Mouse (Mus musculus) heart, embryonic 16.5 days (tissue): ENCODE results near the gene Ssty1. TPM values are rescaled to one million over a fixed set of nuclear protein-coding genes. Genes with fewer than 3 reads are reported as not detected.
"Not testable (repeated sequence)": the region's sequence is repeated elsewhere in the genome, so short reads cannot be mapped to it uniquely, and the experiment has no call there.

Source experiments
- ATAC-seq: fragments of 200-750 bp; cut with Nextera tagmentation; replicated peaks from 2 replicates; pipeline ENCODE4 v1.8.0; 2017; ENCODE audit warnings: moderate number of reproducible peaks; ENCODE audit not compliant: insufficient read depth, low FRiP score; ENCODE audit errors: extremely low read depth
- H3K27ac ChIP-seq: fragments of 300-500 bp; sonication (generic); 2 replicates; pipeline ENCODE4 v1.5.1; 2014; ENCODE audit warnings: mild to moderate bottlenecking, low read length, control low read depth, moderate library complexity
- H3K27me3 ChIP-seq: fragments of 300-500 bp; sonication (generic); 2 replicates; pipeline ENCODE4 v1.6.1; 2014; ENCODE audit warnings: low read length, mixed read lengths; ENCODE audit not compliant: control insufficient read depth, insufficient read depth
- H3K36me3 ChIP-seq: fragments of 300-500 bp; sonication (generic); 2 replicates; pipeline ENCODE4 v1.6.1; 2014; ENCODE audit not compliant: control insufficient read depth, insufficient read depth
- H3K4me1 ChIP-seq: fragments of 300-500 bp; sonication (generic); 2 replicates; pipeline ENCODE4 v1.6.1; 2014; ENCODE audit warnings: low read length, mixed read lengths; ENCODE audit not compliant: control insufficient read depth, insufficient read depth
- H3K4me2 ChIP-seq: fragments of 300-500 bp; sonication (generic); 2 replicates; pipeline ENCODE4 v1.6.1; 2014; ENCODE audit warnings: low read depth, mild to moderate bottlenecking, control low read depth, low read length
- H3K4me3 ChIP-seq: fragments of 300-500 bp; sonication (generic); 2 replicates; pipeline ENCODE4 v1.5.1; 2014; ENCODE audit warnings: mild to moderate bottlenecking, control low read depth, low read length
- H3K9ac ChIP-seq: fragments of 300-500 bp; sonication (generic); 2 replicates; pipeline ENCODE4 v1.6.1; 2014; ENCODE audit warnings: low read length, control low read depth
- H3K9me3 ChIP-seq: fragments of 300-500 bp; sonication (generic); replicated peaks from 2 replicates; pipeline ENCODE4 v1.6.1; 2016; ENCODE audit warnings: low read length; ENCODE audit not compliant: control insufficient read depth
- WGBS: fragments of 180-500 bp; shearing (Covaris S2); extraction: QIAGEN DNeasy Blood & Tissue Kit; methylation state at CpG from one replicate; pipeline ENCODE4 v1.1.7; 2014; 5-methylcytosine and 5-hydroxymethylcytosine counted together
- polyA plus RNA-seq: library from polyadenylated mRNA; unstranded; fragments of >200 nt; fragmentation: Nextera tagmentation; extraction: Ambion mirVana; gene quantifications from 2 replicates; pipeline ENCODE4 v1.2.1, GENCODE M21; 2015

Ssty1 gene
- not detected in 2 replicates for polyA plus RNA-seq

- H3K4me1 ChIP-seq, H3K36me3 ChIP-seq, H3K27me3 ChIP-seq, H3K4me3 ChIP-seq, ATAC-seq, H3K9me3 ChIP-seq, H3K4me2 ChIP-seq, H3K27ac ChIP-seq, H3K9ac ChIP-seq: not testable (repeated sequence)
These were observed at the start of gene Ssty1 for GRCm38 (mm10) chrY:18088816-18089215. Gene Ssty1, plus strand, starts transcription at chrY:18089116.

- not testable (repeated sequence) for H3K27ac ChIP-seq, H3K4me3 ChIP-seq, H3K4me2 ChIP-seq, H3K27me3 ChIP-seq, H3K9ac ChIP-seq, H3K36me3 ChIP-seq, ATAC-seq, H3K9me3 ChIP-seq, H3K4me1 ChIP-seq
- no CpG with 5 or more reads among the region's 3 CpGs for WGBS
These were observed 27.2 kb upstream of the Ssty1 start, which contains the start of gene Gm21764 for GRCm38 (mm10) chrY:18061712-18062111. Gene Gm21764, minus strand, starts transcription at chrY:18061812.

Other genes starting within 250 kb of the Ssty1 start
- not detected in 2 replicates for gene Gm21904, start 242.8 kb upstream of the Ssty1 start, polyA plus RNA-seq
- not detected in 2 replicates for gene Gm20772, start 214.4 kb upstream of the Ssty1 start, polyA plus RNA-seq
- not detected in 2 replicates for gene Gm20831, start 214.4 kb upstream of the Ssty1 start, polyA plus RNA-seq
- not detected in 2 replicates for gene Srsy, start 151.8 kb upstream of the Ssty1 start, polyA plus RNA-seq
- gene Gm21764, start 27.3 kb upstream of the Ssty1 start, polyA plus RNA-seq, result not detected in 2 replicates